24 mouse cellular contexts compared by ENCODE assay signal in the genomic region with DNA sequence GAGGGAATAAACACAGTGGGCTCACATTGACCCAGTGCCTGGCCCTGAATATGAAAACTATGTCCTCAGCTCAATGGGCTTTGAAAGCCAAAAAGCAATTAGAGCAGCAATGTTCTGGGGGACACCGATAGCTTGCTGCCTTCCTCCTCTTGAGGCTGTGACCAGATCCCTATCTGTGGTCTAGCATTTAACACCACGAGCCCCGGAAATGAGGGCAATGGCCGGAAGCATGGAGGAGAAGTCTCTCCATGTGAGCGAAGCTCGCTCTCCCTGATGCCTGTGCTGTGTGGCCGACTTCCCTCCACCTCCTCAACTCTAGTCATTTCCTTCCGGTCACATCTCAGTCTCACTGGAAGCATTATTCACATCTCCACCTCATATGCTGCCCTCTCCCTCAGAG.
DNase-seq lines count a peak whose midpoint lies in the region; ATAC-seq and TF ChIP-seq lines count a peak whose summit lies in the region.
"Had no signal": no experiment of that assay in that cellular context is flagged by ENCODE, and none has a peak within 500 bp of the region (broad histone marks: within the 10 kb centered on the region; RNA-seq: fewer than 3 reads in every experiment).

No protein-coding gene starts in this region.

- no peak for TF ChIP-seq CTCF in liver, adult 2 months (IDR thresholded peaks at IDR 0.05; ENCODE audit: low read depth, low read length)

- no peak overlapping the region for H3K4me2 ChIP-seq in kidney, embryonic 15.5 days
- H3K4me2 ChIP-seq: heart, embryonic 13.5 days; hindbrain, embryonic 12.5 days; intestine, embryonic 15.5 days; limb, embryonic 15.5 days; midbrain, embryonic 11.5 days had no signal

- intact Hi-C loops in left cerebral cortex, postnatal 36 days (cut with DNase I), result no loop called here

- DNase-seq in liver, adult 2 months (ENCODE audit: extremely low read depth, low read depth, low spot score), result peak; percentile 7
- no peak for DNase-seq in liver
- DNase-seq in induced T-regulatory cell, adult 2 months (ENCODE audit: low read depth), result peak; percentile 55
- DNase-seq in left cerebral cortex, postnatal 36 days (ENCODE audit: low spot score in 2 of 2), result no peak
- DNase-seq in embryonic facial prominence, embryonic 10.5 days (ENCODE audit: low spot score), result no peak
- DNase-seq: adrenal gland, postnatal 10 days; cerebellum, adult 8-10 months; gastrocnemius, postnatal 25 days; heart, adult 2 months; heart, postnatal 14 days; kidney, adult 9 months; kidney, postnatal 25 days; lung, adult 18-20 months; spleen, adult 18-20 months; thymus, postnatal 25 days had no signal

- H3K4me3 ChIP-seq in liver, adult 2 months (ENCODE audit: insufficient read depth, low read depth, low read length), result no peak overlapping the region
- H3K4me3 ChIP-seq in embryonic facial prominence, embryonic 10.5 days, result no peak overlapping the region
- no peak overlapping the region for H3K4me3 ChIP-seq in kidney, embryonic 15.5 days (replicated peaks)
- H3K4me3 ChIP-seq: heart, adult 2 months; heart, embryonic 13.5 days; hindbrain, embryonic 12.5 days; intestine, embryonic 15.5 days; limb, embryonic 15.5 days had no signal

- no peak overlapping the region for H3K27ac ChIP-seq in liver, adult 2 months (replicated peaks; ENCODE audit: insufficient read depth, low read depth, low read length)
- no peak overlapping the region for H3K27ac ChIP-seq in embryonic facial prominence, embryonic 10.5 days (replicated peaks)
- no peak overlapping the region for H3K27ac ChIP-seq in kidney, embryonic 15.5 days
- H3K27ac ChIP-seq: heart, adult 2 months; heart, embryonic 13.5 days; hindbrain, embryonic 12.5 days; intestine, embryonic 15.5 days; limb, embryonic 15.5 days had no signal

- H3K79me2 ChIP-seq in liver, adult 2 months (ENCODE audit: control insufficient read depth, insufficient read depth, low read length), result no peaks in the 10 kb centered on the region

- no peaks in the 10 kb centered on the region for H3K4me1 ChIP-seq in liver, adult 2 months (ENCODE audit: control insufficient read depth, insufficient read depth, low read length)
- peaks cover 8% of the 10 kb centered on the region; the same call in 1 of the 2 replicates for H3K4me1 ChIP-seq in embryonic facial prominence, embryonic 10.5 days
- H3K4me1 ChIP-seq in kidney, embryonic 15.5 days, result 0 out of 2 replicates have a peak, but pooled peaks cover 5% of the 10 kb centered on the region
- H3K4me1 ChIP-seq: heart, embryonic 13.5 days; hindbrain, embryonic 12.5 days had no signal

- no peaks in the 10 kb centered on the region for H3K27me3 ChIP-seq in liver, adult 2 months (ENCODE audit: control insufficient read depth, insufficient read depth, low read length)
- peaks cover 22% of the 10 kb centered on the region for H3K27me3 ChIP-seq in embryonic facial prominence, embryonic 10.5 days (replicated peaks; ENCODE audit: low read depth, poor library complexity, severe bottlenecking)
- H3K27me3 ChIP-seq in kidney, embryonic 15.5 days, result no peaks in the 10 kb centered on the region
- H3K27me3 ChIP-seq: limb, embryonic 15.5 days had no signal

- 80% methylated on average over 8 of the region's 8 CpGs for WGBS in liver, adult 2 months
- 90% methylated on average over 8 of the region's 8 CpGs for WGBS in embryonic facial prominence, embryonic 10.5 days
- 80% methylated on average over 8 of the region's 8 CpGs for WGBS in kidney, embryonic 15.5 days

- peaks cover 34% of the 10 kb centered on the region for H3K36me3 ChIP-seq in liver, adult 2 months (ENCODE audit: control insufficient read depth, insufficient read depth, low read length)
- no peaks in the 10 kb centered on the region; the same call in 1 of the 2 replicates for H3K36me3 ChIP-seq in embryonic facial prominence, embryonic 10.5 days (replicated peaks)
- no peaks in the 10 kb centered on the region for H3K36me3 ChIP-seq in kidney, embryonic 15.5 days
- H3K36me3 ChIP-seq: intestine, embryonic 15.5 days; limb, embryonic 15.5 days had no signal

- 0 out of 2 replicates have a peak, but pooled peaks cover 2% of the 10 kb centered on the region for H3K9me3 ChIP-seq in embryonic facial prominence, embryonic 10.5 days
- H3K9me3 ChIP-seq in kidney, embryonic 15.5 days (replicated peaks), result no peaks in the 10 kb centered on the region
- H3K9me3 ChIP-seq: heart, embryonic 13.5 days; hindbrain, embryonic 12.5 days; intestine, embryonic 15.5 days; limb, embryonic 15.5 days had no signal

- peak; percentile 41 for ATAC-seq in CD4-positive, CD25-positive, alpha-beta regulatory T cell, adult 4 months
- peak; percentile 53 for ATAC-seq in megakaryocyte-erythroid progenitor cell, adult 5-6 weeks (replicated peaks; ENCODE audit: low FRiP score, low TSS enrichment, poor library complexity, severe bottlenecking)
- no peak for ATAC-seq in kidney, embryonic 15.5 days (replicated peaks; ENCODE audit: low FRiP score)
- ATAC-seq: forebrain, embryonic 16.5 days; intestine, embryonic 15.5 days had no signal

- no peak for TF ChIP-seq POLR2A in liver, adult 2 months (IDR thresholded peaks at IDR 0.05; ENCODE audit: extremely low read depth, insufficient read depth, low read length)

- no peak overlapping the region for H3K9ac ChIP-seq in liver, adult 2 months (ENCODE audit: low read depth, low read length)
- no peak overlapping the region for H3K9ac ChIP-seq in kidney, embryonic 15.5 days
- H3K9ac ChIP-seq: heart, embryonic 13.5 days; hindbrain, embryonic 12.5 days; intestine, embryonic 15.5 days; limb, embryonic 15.5 days had no signal

Comparison
In these comparisons a context has a peak if more than half of its experiments do, and no peak if none do; other contexts are left out.
1. DNase-seq: peak in liver, adult 2 months (single experiment) and induced T-regulatory cell, adult 2 months (single experiment); none in liver (single experiment), left cerebral cortex, postnatal 36 days (0 of 2) and embryonic facial prominence, embryonic 10.5 days (single experiment).